Mouse (Mus musculus): ENCODE measurements around the gene Msh4. TPM values are rescaled to one million over a fixed set of nuclear protein-coding genes. Genes with fewer than 3 reads are reported as not detected.
"Not testable (repeated sequence)": the region's sequence is repeated elsewhere in the genome, so short reads cannot be mapped to it uniquely, and the experiment has no call there.

The Msh4 gene
- total RNA-seq, 2 experiments from 2014 or later: 0.25 TPM; not detected in 1

- peak; percentile 85 for ATAC-seq (replicated peaks; ENCODE audit: poor library complexity)
Observed at GRCm38 (mm10) chr3:153852266-153852665, 53.7 kb downstream of the Msh4 start.

DNA sequence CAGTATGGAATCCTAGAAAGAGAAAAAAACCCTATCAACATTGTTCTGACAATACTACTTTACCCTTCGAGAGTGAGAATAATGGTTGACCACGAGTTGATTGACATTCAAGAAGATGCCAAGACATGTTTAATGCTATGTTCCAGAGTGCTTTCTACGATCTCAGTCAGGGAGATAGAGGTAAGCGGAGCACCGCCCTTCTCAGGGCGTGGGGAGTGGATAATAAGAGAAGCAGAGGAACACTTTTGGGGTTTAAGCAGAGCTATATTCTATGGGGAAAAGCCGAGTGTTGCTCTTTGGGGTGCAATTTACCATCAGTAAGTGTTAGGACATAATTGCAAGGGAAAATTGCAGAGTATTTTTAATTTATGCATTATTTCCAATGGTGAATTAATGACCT, 55.2 kb downstream of the Msh4 start:
- peak; percentile 43 for ATAC-seq (replicated peaks; ENCODE audit: poor library complexity)

GRCm38 (mm10) chr3:153849368-153850015, 56.4 kb downstream of the Msh4 start:
- peak; percentile 68 for ATAC-seq (replicated peaks; ENCODE audit: poor library complexity)

DNA sequence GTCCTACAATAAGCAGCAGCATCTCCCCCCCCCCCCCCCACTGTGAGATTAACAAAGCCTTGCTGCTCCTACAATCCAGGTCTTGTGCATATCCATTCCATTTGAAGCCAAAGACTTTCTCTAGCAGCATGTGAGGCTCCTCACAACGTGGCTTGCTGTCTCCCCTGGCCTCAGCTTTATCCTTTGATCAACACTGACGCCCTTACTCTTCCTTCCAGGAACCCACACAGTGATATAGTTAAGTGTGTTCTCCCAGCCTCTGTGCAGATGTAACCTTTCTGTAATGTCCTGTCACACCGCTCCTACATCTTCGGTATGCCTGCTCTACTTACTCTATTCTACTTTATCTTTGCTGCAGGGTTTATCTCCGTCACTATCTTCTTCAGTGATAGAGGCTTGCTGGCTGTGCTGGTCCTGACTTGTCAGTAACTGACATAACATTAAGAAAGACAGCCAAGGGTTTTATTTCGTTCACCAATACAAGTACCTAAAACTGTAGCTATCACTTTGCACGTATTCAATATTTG, 58.7 kb downstream of the Msh4 start:
- no peak for ATAC-seq (replicated peaks; ENCODE audit: poor library complexity)

GRCm38 (mm10) chr3:153846109-153846508, 59.8 kb downstream of the Msh4 start:
- no peak for ATAC-seq (replicated peaks; ENCODE audit: poor library complexity)

GRCm38 (mm10) chr3:153845500-153845899, 60.4 kb downstream of the Msh4 start:
- ATAC-seq (replicated peaks; ENCODE audit: poor library complexity): no peak

DNA sequence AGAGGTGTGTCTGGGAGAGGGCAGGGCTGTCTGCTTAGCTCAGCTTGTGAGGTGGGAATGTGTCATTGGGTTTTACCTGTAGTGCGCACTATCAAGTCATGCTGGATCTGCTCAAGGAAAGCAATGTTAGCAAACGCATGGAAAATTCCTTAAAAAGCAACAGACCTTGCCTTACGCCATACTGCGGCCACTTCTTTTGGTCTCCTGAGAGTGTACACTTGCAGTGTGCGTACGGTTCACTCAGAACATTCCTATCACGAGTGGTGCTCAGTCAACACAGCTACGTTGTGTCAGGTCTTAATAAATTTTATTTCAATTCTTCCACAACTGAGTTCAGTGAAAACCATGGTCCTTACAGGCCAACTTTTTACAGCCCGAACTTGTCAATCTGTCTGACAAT, 61.2 kb downstream of the Msh4 start:
- ATAC-seq (replicated peaks; ENCODE audit: poor library complexity): no peak

DNA sequence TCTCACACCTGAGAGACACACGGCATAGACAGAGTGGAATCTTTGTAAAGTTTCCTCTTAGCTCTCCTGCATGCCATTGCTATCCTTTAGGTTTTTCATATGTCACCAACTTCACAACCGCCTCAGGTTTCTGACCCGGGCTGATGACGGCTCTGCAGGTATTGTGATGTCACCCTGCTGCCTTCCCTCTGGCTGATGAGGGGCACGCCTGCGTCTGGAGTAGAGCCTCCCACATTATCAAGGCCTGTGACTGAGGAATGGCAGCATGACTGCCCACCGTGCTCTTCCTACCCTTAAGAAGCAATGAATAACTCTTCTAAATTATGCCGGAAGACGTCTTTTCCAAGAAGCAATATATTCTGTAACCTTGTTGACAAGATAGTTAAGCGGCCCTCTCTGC, 61.9 kb downstream of the Msh4 start, which contains the start of gene Asb17:
Asb17 (plus strand) TSS at position 180 of the 400 bp plus-strand sequence.
- ATAC-seq (replicated peaks; ENCODE audit: poor library complexity): no peak

- ATAC-seq (replicated peaks; ENCODE audit: poor library complexity): no peak
Observed at GRCm38 (mm10) chr3:153837593-153837992, 68.3 kb downstream of the Msh4 start.

GRCm38 (mm10) chr3:153836316-153836715, 69.6 kb downstream of the Msh4 start:
- no peak for ATAC-seq (replicated peaks; ENCODE audit: poor library complexity)

DNA sequence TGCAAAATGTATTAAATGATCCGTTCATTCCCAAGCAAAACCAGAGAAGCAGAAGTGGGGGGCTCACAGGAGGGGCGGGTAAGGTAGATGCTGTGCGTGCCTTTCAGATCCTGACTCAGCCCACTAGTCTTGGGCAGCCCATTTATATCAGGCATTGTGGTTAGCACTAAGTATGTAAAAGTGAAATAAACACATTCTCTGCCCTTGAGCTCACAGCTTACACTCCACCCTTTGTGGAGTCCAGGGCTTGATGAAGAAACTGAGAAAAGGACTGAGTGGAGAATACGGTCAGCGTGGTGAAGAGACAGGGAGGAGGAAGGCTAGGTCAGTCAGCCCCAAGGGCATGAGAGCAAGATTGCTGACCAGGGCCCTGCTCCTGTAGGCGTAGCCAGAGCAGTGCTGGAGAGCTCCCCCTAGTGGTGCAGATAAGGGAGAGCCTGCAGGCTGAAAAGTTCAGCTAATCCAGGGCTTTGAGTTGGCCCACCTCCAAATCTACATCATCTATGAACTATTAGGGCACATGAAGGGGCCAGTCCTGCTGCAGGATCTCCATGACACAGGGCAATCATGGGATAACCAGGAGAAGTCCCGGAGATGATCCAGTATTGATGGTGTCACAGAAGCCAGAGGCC, 70.4 kb downstream of the Msh4 start:
- peak; percentile 63 for ATAC-seq (replicated peaks; ENCODE audit: poor library complexity)

DNA sequence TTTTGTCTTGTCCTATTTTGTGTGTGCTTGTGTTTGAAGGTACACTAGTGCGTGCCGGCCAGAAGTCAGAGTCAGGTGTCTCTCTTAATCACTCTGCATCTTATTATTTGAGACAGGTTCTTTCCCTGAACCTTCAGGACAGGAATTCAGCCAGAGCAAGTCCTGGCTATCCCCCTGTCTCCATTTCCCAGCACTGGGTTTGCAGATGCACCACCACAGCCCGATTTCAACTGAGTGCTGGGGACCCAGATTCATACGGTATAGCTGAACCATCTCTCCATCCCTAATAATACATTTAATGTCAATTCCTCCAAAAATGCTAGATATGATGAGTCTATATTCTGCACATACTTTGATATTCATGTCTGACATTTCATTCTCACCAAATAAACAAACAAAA, 71.9 kb downstream of the Msh4 start:
- no peak for ATAC-seq (replicated peaks; ENCODE audit: poor library complexity)

- ATAC-seq (replicated peaks; ENCODE audit: poor library complexity): no peak
Observed at GRCm38 (mm10) chr3:153832654-153832945, 73.3 kb downstream of the Msh4 start.

- ATAC-seq (replicated peaks; ENCODE audit: poor library complexity): peak; percentile 59
Observed at GRCm38 (mm10) chr3:153831873-153832653, 73.9 kb downstream of the Msh4 start.

GRCm38 (mm10) chr3:153831014-153831872, 74.7 kb downstream of the Msh4 start:
- ATAC-seq (replicated peaks; ENCODE audit: poor library complexity): peak; percentile 86

DNA sequence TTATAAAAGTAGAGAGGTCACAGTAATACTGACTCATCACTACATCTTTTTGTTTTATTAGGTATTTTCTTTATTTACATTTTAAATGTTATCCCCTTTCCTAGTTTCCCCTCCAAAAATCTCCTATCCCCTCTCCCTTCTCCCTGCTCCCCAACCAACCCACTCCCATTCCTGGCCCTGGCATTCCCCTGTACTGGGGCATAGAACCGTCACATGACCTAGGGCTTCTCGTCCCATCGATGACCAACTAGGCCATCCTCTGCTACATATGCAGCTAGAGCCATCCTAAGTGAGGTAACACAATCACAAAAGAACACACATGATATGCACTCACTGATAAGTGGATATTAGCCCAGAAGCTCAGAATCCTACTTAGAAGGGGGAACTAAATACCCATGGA, 76.2 kb downstream of the Msh4 start:
- ATAC-seq (replicated peaks; ENCODE audit: poor library complexity): not testable (repeated sequence)

- no peak for ATAC-seq (replicated peaks; ENCODE audit: poor library complexity)
Observed at GRCm38 (mm10) chr3:153826616-153827015, 79.3 kb downstream of the Msh4 start.

DNA sequence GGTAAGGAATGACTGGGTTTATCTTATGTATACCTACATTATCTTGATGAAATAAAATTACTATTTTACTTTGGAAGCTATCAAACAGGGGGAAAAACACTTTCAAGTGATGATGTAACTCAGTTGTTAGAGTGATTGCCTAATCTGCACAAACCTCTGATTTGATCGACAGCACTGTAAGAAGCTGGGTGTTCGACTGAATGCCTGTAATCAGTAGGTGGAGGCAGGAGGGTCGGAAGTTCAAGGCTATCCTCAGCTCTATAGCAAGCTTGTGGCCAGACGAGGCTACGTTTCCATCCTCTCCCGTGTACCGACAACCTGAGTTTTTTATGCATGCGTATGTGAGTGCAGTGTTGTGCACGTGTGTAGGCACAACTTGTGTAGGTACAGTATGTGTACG, 80.7 kb downstream of the Msh4 start:
- 0 out of 2 replicates have a peak, but pooled peaks have one; percentile 30 for ATAC-seq (replicated peaks; ENCODE audit: poor library complexity)

- ATAC-seq (replicated peaks; ENCODE audit: poor library complexity): 0 out of 2 replicates have a peak, but pooled peaks have one; percentile 35
Observed at GRCm38 (mm10) chr3:153823671-153824515, 82.0 kb downstream of the Msh4 start.

- ATAC-seq (replicated peaks; ENCODE audit: poor library complexity): no peak
Observed at GRCm38 (mm10) chr3:153819438-153819837, 86.5 kb downstream of the Msh4 start.
